Mouse (Mus musculus) spleen, adult 2 months (tissue): ENCODE results near the gene Myo10.

Experiments used
- CTCF ChIP-seq: fragments of 200-500 bp; IDR thresholded peaks from 2 replicates; pipeline ENCODE4 v1.5.1; 2011; ENCODE audit warnings: mild to moderate bottlenecking, inconsistent platforms; ENCODE audit not compliant: insufficient read depth, insufficient read length, insufficient replicate concordance; ENCODE audit errors: extremely low read depth
- POLR2A ChIP-seq: fragments of 200-500 bp; IDR thresholded peaks from 2 replicates; pipeline ENCODE4 v1.6.1; 2011; ENCODE audit warnings: low read depth, low read length, inconsistent platforms

DNA sequence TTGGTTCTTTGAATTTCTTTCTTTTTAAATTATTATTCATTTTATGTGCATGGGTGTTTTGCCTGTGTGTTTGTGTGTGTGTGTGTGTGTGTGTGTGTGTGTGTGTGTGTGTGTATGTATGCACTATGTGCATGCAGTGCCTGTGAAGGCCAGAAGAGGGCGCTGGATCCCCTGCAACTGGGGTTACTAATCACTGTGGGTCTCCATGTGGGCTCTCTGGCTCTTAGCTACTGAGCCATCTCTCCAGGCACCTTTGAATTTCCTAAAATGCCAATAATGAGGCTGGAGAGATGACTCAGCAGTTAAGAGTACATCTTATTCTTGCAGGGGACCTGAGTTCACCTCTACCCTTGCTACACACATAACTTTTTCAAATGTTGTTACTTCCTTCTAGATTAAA lies 18.1 kb upstream of the Myo10 start:
- TF ChIP-seq CTCF (no peak), POLR2A (no peak)
